Mouse (Mus musculus) liver, embryonic 14.5 days (tissue): ENCODE measurements around the gene Stat2. TPM values are rescaled to one million over a fixed set of nuclear protein-coding genes. Genes with fewer than 3 reads are reported as not detected.

ENCODE experiments used
- ATAC-seq: fragments of 200-750 bp; cut with Nextera tagmentation; 2 replicates; pipeline ENCODE4 v1.8.0; 2017; ENCODE audit warnings: moderate number of reproducible peaks, mild to moderate bottlenecking, moderate library complexity; ENCODE audit not compliant: insufficient read depth
- DNase-seq, 3 experiments: peaks; one replicate each; pipeline ENCODE4 v3.0.0-alpha.2; 2012 to 2013; ENCODE audit warnings: low read depth in 3 of 3, low spot score in 3 of 3
- H3K27ac ChIP-seq: fragments of 300-500 bp; sonication (generic); 2 replicates; pipeline ENCODE4 v1.5.1; 2014; ENCODE audit warnings: moderate library complexity, mild to moderate bottlenecking, control low read depth, inconsistent platforms
- H3K27me3 ChIP-seq: fragments of 300-500 bp; sonication (generic); 2 replicates; pipeline ENCODE4 v1.6.1; 2014; ENCODE audit warnings: mild to moderate bottlenecking, low read length, moderate library complexity; ENCODE audit not compliant: control insufficient read depth, insufficient read depth
- H3K36me3 ChIP-seq: fragments of 300-500 bp; sonication (generic); replicated peaks from 2 replicates; pipeline ENCODE4 v1.6.1; 2014; ENCODE audit warnings: low read depth; ENCODE audit not compliant: control insufficient read depth, insufficient read depth
- H3K4me1 ChIP-seq, 2 experiments: fragments of 200-500 bp in 1 of 2; fragments of 300-500 bp in 1 of 2; sonication (generic) in 1 of 2; replicated peaks; 2 replicates each; pipeline ENCODE4 v1.6.1; 2012 to 2014; ENCODE audit warnings: antibody characterized with exemption in 1 of 2, inconsistent platforms in 1 of 2, low read length in 1 of 2; ENCODE audit not compliant: control insufficient read depth in 2 of 2, insufficient read depth in 2 of 2
- H3K4me2 ChIP-seq: fragments of 300-500 bp; sonication (generic); 2 replicates; pipeline ENCODE4 v1.6.1; 2014; ENCODE audit warnings: low read depth, mild to moderate bottlenecking, control low read depth, moderate library complexity
- H3K4me3 ChIP-seq, 2 experiments: fragments of 200-500 bp in 1 of 2; fragments of 300-500 bp in 1 of 2; sonication (generic) in 1 of 2; 2 replicates each; pipeline ENCODE4 v1.5.1; 2012 to 2014; ENCODE audit warnings: low read depth in 2 of 2, low read length in 2 of 2, mild to moderate bottlenecking in 2 of 2, control low read depth in 1 of 2, inconsistent platforms in 1 of 2, moderate library complexity in 1 of 2; ENCODE audit not compliant: insufficient read depth in 1 of 2
- H3K9ac ChIP-seq: fragments of 300-500 bp; sonication (generic); replicated peaks from 2 replicates; pipeline ENCODE4 v1.6.1; 2014; ENCODE audit warnings: mild to moderate bottlenecking, control low read depth, moderate library complexity
- H3K9me3 ChIP-seq: fragments of 300-500 bp; sonication (generic); 2 replicates; pipeline ENCODE4 v1.6.1; 2016; ENCODE audit warnings: low read length, mixed read lengths; ENCODE audit not compliant: control insufficient read depth
- CTCF ChIP-seq: IDR thresholded peaks from 2 replicates; pipeline ENCODE4 v1.5.1; 2016; ENCODE audit warnings: antibody characterized with exemption, low read depth, control low read depth
- EP300 ChIP-seq: IDR thresholded peaks from 2 replicates; pipeline ENCODE4 v1.6.1; 2016; ENCODE audit warnings: antibody characterized with exemption, low read depth
- WGBS: fragments of 180-500 bp; shearing (Covaris S2); extraction: QIAGEN DNeasy Blood & Tissue Kit; methylation state at CpG from one replicate; pipeline ENCODE4 v1.1.7; 2014; ENCODE audit not compliant: insufficient replicate concordance; 5-methylcytosine and 5-hydroxymethylcytosine counted together
- polyA plus RNA-seq, 2 experiments: library from polyadenylated mRNA; depleted of rRNA in 1 of 2; stranded (reverse) in 1 of 2; unstranded in 1 of 2; fragments of >200 nt; fragmentation: Nextera tagmentation in 1 of 2; extraction: Ambion mirVana in 1 of 2; gene quantifications; 2 replicates each; pipeline versions ENCODE4 v1.2.1 to v1.2.3; 2012 to 2014

Gene Stat2
- polyA plus RNA-seq (2012; rRNA removed), result 5.9 and 6.4 TPM in 2 replicates
- 4.2 and 5.4 TPM in 2 replicates for polyA plus RNA-seq (2014; fragmentation: Nextera tagmentation; extraction: Ambion mirVana)

DNA sequence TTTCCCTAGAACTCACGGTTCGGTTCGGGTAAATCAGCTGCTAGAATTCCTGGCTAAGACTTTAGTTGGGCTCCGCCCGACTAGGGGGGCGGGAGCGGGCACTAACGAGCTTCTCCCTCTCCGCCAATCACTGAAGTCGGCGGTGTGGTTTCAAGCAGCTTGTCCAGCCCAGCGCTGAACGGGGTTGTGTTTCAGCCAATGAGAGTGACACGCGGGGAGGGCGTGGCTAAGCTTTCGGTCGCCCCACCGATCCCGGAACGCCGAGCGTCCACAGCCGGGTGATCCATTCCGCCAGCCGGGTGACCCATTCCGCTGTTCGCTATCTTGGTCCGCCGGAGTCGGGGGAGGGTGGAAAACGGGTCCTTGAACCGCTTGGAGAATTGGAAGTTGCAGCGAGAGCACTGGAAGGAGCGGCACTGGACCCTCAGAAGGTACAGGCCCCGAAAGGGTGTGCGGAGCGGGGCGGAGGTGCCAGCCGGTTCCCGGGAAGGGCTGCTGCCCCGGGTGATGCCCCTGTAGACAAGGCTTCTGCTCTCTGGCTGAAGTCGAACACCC lies at the start of gene Stat2:
Gene Stat2 (plus strand): TSS at position 273 of the 555 bp plus-strand sequence.
- no peaks in the 10 kb centered on the region for H3K27me3 ChIP-seq
- under 1% methylated on average over 43 of the region's 43 CpGs for WGBS
- H3K27ac ChIP-seq, result peak within 1 kb of the TSS; percentile 44
- peak within 1 kb of the TSS; percentile 75 to 97 for H3K4me3 ChIP-seq
- H3K9me3 ChIP-seq, result no peaks in the 10 kb centered on the region
- H3K4me2 ChIP-seq, result peak within 1 kb of the TSS; percentile 80
- no peaks in the 10 kb centered on the region for H3K36me3 ChIP-seq
- peaks cover 0 to 5% of the 10 kb centered on the region in 2 experiments; a peak in 2 of 4 replicates for H3K4me1 ChIP-seq
- DNase-seq (peak; percentile 97 to 98 (median 97)), ATAC-seq (peak; percentile 99)
- H3K9ac ChIP-seq, result peak within 1 kb of the TSS; percentile 82
- TF ChIP-seq CTCF (no peak), EP300 (no peak)

DNA sequence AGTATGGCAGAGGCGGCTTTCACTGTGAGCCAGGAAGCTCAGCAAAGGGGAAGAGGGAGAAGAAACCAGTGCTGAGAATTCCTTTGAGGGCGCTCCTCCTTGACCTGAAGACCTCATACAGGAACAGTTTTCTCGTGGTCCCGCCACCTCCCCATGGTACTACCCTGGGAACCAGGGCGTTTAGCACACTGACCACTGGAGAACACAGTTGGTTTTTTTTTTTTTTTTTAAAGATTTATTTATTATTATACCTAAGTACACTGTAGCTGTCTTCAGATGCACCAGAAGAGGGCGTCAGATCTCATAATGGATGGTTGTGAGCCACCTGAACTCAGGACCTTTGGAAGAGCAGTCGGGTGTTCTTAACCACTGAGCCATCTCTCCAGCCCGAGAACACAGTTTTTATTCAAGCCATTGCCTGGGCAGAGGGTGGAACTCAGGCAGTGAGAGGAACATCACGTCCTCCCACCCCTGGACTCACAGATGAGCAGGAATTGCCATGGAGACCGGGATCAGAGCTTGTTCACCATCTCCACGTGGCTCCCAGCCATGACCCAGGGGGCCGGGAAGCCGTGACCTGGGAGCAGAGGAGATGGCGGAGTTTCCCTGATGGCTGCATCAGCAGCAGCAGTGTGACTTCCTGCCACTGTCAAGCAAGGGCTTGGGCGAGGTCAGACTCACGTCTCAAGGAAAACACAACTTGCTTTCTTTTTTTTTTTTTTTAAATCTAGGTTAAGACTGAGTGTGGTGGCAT lies 48.6 kb upstream of the Stat2 start:
- 55% methylated on average over 16 of the region's 16 CpGs for WGBS
- ATAC-seq, result no peak
- H3K9ac ChIP-seq, result no peak overlapping the region
- H3K36me3 ChIP-seq, result no peaks in the 10 kb centered on the region
- H3K4me3 ChIP-seq, result no peak overlapping the region
- no peak for TF ChIP-seq EP300
- peak; percentile 24; the same call in 1 of the 2 replicates for TF ChIP-seq CTCF
- no peaks in the 10 kb centered on the region for H3K9me3 ChIP-seq
- DNase-seq, result no peak
- no peak overlapping the region for H3K4me2 ChIP-seq
- peaks cover 14% of the 10 kb centered on the region in 2 experiments for H3K4me1 ChIP-seq
- no peak overlapping the region for H3K27ac ChIP-seq
- no peaks in the 10 kb centered on the region for H3K27me3 ChIP-seq

DNA sequence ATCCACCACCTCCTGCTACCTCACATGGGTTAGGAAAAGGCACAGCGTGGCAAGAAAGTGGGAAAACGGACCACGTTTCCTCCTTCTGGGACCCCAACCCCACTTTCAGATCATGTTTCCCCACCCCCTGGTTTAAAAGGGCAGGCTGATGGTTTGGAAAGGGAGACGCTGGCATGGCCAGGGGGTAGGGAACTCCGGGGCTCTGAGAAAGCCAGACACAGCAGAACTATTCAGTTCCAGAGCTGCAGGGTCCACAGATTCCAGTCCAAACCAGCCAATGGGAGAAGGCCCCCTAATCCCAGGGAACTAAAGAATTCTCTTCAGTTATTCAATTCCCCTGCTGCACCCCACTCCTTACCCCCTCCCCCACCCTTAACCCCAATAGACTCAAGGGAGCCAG lies 45.3 kb upstream of the Stat2 start:
- ATAC-seq, result no peak
- TF ChIP-seq CTCF (no peak), EP300 (no peak)
- 59% methylated on average over 5 of the region's 5 CpGs for WGBS

DNA sequence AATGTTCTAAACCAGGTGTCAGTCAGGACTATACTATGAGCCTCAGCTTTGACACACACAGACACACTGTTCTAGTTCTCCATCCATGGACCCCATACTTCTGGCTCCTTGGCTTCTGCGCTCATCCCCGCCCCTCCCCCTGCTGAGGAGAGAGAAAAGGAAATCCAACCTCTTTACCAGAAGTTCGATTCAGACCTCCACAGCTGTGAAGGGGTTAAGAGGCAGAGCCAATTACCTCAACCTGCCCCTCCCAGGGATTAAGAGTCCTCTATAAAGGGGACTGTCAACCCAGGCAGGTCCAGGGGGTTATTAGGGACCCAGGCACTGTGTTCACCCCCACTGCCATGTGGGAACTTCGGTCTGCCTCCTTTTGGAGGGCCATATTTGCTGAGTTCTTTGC lies 44.8 kb upstream of the Stat2 start, which contains the start of gene Mip:
Gene Mip (plus strand): TSS at position 301 of the 400 bp plus-strand sequence.
- Histone ChIP-seq H3K4me1 (peaks cover under 1% of the 10 kb centered on the region in 2 experiments), H3K9me3 (no peaks in the 10 kb centered on the region), H3K4me2 (no peak within 1 kb of the TSS), H3K27me3 (no peaks in the 10 kb centered on the region), H3K36me3 (no peaks in the 10 kb centered on the region), H3K4me3 (no peak within 1 kb of the TSS), H3K27ac (no peak within 1 kb of the TSS), H3K9ac (no peak within 1 kb of the TSS)
- 67% methylated on average over 4 of the region's 4 CpGs for WGBS
- TF ChIP-seq EP300 (no peak), CTCF (no peak)
- no peak for DNase-seq
- ATAC-seq, result no peak

More for the DNA sequence above, 45.3 kb upstream of the Stat2 start:
- no peaks in the 10 kb centered on the region for H3K27me3 ChIP-seq
- H3K9me3 ChIP-seq, result no peaks in the 10 kb centered on the region
- DNase-seq, result no peak
- no peaks in the 10 kb centered on the region for H3K36me3 ChIP-seq
- H3K4me2 ChIP-seq, result no peak overlapping the region
- H3K9ac ChIP-seq, result no peak overlapping the region
- no peak overlapping the region for H3K4me3 ChIP-seq
- H3K27ac ChIP-seq, result no peak overlapping the region
- no peaks in the 10 kb centered on the region; a peak in 1 of 4 replicates for H3K4me1 ChIP-seq

DNA sequence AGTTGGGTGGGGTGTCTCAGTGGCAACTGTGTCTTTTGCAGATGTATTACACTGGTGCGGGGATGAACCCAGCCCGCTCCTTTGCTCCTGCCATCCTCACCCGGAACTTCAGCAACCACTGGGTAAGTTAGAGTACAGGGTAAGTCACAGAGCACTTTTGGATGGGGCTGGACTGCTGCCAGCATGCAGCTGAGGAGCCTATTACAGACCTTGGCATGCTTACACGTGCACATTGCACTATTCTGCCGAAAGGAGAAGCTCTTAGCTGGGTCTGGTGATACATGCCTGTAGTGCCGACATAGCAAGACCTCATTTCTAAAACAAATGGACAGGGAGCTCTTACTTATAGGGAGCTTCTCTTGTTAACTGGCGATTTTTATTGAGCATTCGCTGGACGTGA lies 42.8 kb upstream of the Stat2 start:
- Histone ChIP-seq H3K36me3 (no peaks in the 10 kb centered on the region), H3K4me2 (no peak overlapping the region), H3K27ac (no peak overlapping the region), H3K27me3 (no peaks in the 10 kb centered on the region), H3K4me1 (peaks cover 2 to 7% of the 10 kb centered on the region in 2 experiments), H3K9ac (no peak overlapping the region), H3K4me3 (no peak overlapping the region), H3K9me3 (no peaks in the 10 kb centered on the region)
- ATAC-seq, result no peak
- TF ChIP-seq EP300 (no peak), CTCF (no peak)
- no peak for DNase-seq
- WGBS, result 74% methylated on average over 9 of the region's 9 CpGs
